Mouse (Mus musculus): Measurements from ENCODE around the gene Tomm40l. TPM values are rescaled to one million over a fixed set of nuclear protein-coding genes. Genes with fewer than 3 reads are reported as not detected.

Tomm40l gene
- polyA plus RNA-seq, 1 experiment: 51.8 TPM

GRCm38 (mm10) chr1:171172779-171173178, 49.5 kb downstream of the Tomm40l start:
- Histone ChIP-seq H3K27me3 (replicated peaks; ENCODE audit: control insufficient read depth, insufficient read depth, low read length) (no peaks in the 10 kb centered on the region), H3K36me3 (ENCODE audit: control insufficient read depth, insufficient read depth, low read length) (no peaks in the 10 kb centered on the region), H3K4me1 (ENCODE audit: control insufficient read depth, insufficient read depth, low read length) (peaks cover 2% of the 10 kb centered on the region; the same call in 1 of the 2 replicates), H3K4me3 (ENCODE audit: insufficient read depth, low read depth, low read length) (no peak overlapping the region), H3K27ac (ENCODE audit: insufficient read depth, low read depth, low read length) (no peak overlapping the region)
- no peak for TF ChIP-seq POLR2A (IDR thresholded peaks at IDR 0.05; ENCODE audit: low read depth, low read length)
- no peak for TF ChIP-seq CTCF (conservative IDR thresholded peaks at IDR 0.05; ENCODE audit: insufficient read depth, insufficient read length, low read depth, low read length)
- DNase-seq: no peak
- WGBS: 98% methylated on average over 8 of the region's 8 CpGs

GRCm38 (mm10) chr1:171171138-171171537, 51.2 kb downstream of the Tomm40l start:
- no peaks in the 10 kb centered on the region for H3K27me3 ChIP-seq (replicated peaks; ENCODE audit: control insufficient read depth, insufficient read depth, low read length)
- no peaks in the 10 kb centered on the region for H3K36me3 ChIP-seq (ENCODE audit: control insufficient read depth, insufficient read depth, low read length)
- no peak overlapping the region for H3K4me3 ChIP-seq (ENCODE audit: insufficient read depth, low read depth, low read length)
- 0 out of 2 replicates have a peak, but pooled peaks cover 2% of the 10 kb centered on the region for H3K4me1 ChIP-seq (ENCODE audit: control insufficient read depth, insufficient read depth, low read length)
- H3K27ac ChIP-seq (ENCODE audit: insufficient read depth, low read depth, low read length): peak overlapping the region; percentile 86; the same call in 1 of the 2 replicates
- TF ChIP-seq CTCF (conservative IDR thresholded peaks at IDR 0.05; ENCODE audit: insufficient read depth, insufficient read length, low read depth, low read length): no peak
- no peak for TF ChIP-seq POLR2A (IDR thresholded peaks at IDR 0.05; ENCODE audit: low read depth, low read length)
- 27% methylated on average over 3 of the region's 3 CpGs for WGBS
- peak; percentile 65 for DNase-seq

- Histone ChIP-seq H3K36me3 (ENCODE audit: control insufficient read depth, insufficient read depth, low read length) (no peaks in the 10 kb centered on the region), H3K4me3 (ENCODE audit: insufficient read depth, low read depth, low read length) (no peak overlapping the region), H3K27ac (ENCODE audit: insufficient read depth, low read depth, low read length) (no peak overlapping the region), H3K27me3 (replicated peaks; ENCODE audit: control insufficient read depth, insufficient read depth, low read length) (no peaks in the 10 kb centered on the region), H3K4me1 (ENCODE audit: control insufficient read depth, insufficient read depth, low read length) (0 out of 2 replicates have a peak, but pooled peaks cover 2% of the 10 kb centered on the region)
- 51% methylated on average over 3 of the region's 3 CpGs for WGBS
- no peak for TF ChIP-seq CTCF (conservative IDR thresholded peaks at IDR 0.05; ENCODE audit: insufficient read depth, insufficient read length, low read depth, low read length)
- TF ChIP-seq POLR2A (IDR thresholded peaks at IDR 0.05; ENCODE audit: low read depth, low read length): no peak
- no peak for DNase-seq
Observed at GRCm38 (mm10) chr1:171169913-171170312, 52.4 kb downstream of the Tomm40l start.

DNA sequence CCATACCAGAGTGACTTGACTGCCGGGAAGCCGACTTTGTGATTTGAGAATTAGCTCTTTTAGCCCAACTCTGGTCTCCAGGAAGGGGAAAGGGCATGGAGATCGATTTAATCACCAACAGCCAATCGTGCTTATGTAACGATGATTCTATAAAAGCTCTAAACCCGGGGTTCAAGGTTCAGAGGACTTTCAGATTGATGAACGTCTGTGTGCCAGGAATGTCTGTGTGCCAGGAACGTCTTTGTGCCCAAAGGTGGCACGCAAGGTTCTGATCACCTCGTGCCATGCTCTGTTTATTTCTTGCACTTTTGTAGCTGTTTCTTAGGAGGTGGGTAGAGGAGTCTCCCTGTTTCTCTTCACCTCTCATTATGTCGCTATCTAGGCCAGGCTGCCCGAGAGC, 53.4 kb downstream of the Tomm40l start:
- Histone ChIP-seq H3K4me3 (ENCODE audit: insufficient read depth, low read depth, low read length) (no peak overlapping the region), H3K27ac (ENCODE audit: insufficient read depth, low read depth, low read length) (no peak overlapping the region), H3K27me3 (replicated peaks; ENCODE audit: control insufficient read depth, insufficient read depth, low read length) (no peaks in the 10 kb centered on the region), H3K4me1 (ENCODE audit: control insufficient read depth, insufficient read depth, low read length) (0 out of 2 replicates have a peak, but pooled peaks cover 2% of the 10 kb centered on the region), H3K36me3 (ENCODE audit: control insufficient read depth, insufficient read depth, low read length) (no peaks in the 10 kb centered on the region)
- 69% methylated on average over 12 of the region's 12 CpGs for WGBS
- DNase-seq: peak; percentile 71
- TF ChIP-seq POLR2A (IDR thresholded peaks at IDR 0.05; ENCODE audit: low read depth, low read length) (no peak), CTCF (conservative IDR thresholded peaks at IDR 0.05; ENCODE audit: insufficient read depth, insufficient read length, low read depth, low read length) (no peak)

Other genes with a start within 250 kb of the Tomm40l start
- gene Fcgr2b, start 246.0 kb downstream of the Tomm40l start, polyA plus RNA-seq (2012; rRNA removed): 61.7 and 64.6 TPM in 2 replicates
- gene Fcgr4, start 203.6 kb downstream of the Tomm40l start, polyA plus RNA-seq (2012; rRNA removed): 3.3 and 3.7 TPM in 2 replicates
- 4.8 and 6.4 TPM in 2 replicates for gene Fcgr3, start 157.6 kb downstream of the Tomm40l start, polyA plus RNA-seq (2012; rRNA removed)
- gene Cfap126, start 108.6 kb downstream of the Tomm40l start, polyA plus RNA-seq (2012; rRNA removed): 15.6 and 16.7 TPM in 2 replicates
- gene Sdhc, start 71.9 kb downstream of the Tomm40l start, polyA plus RNA-seq (2012; rRNA removed): 814 and 951 TPM in 2 replicates
- 3.5 and 7.7 TPM in 2 replicates for gene Mpz, start 71.8 kb downstream of the Tomm40l start, polyA plus RNA-seq (2012; rRNA removed)
- gene Pcp4l1, start 26.2 kb downstream of the Tomm40l start, polyA plus RNA-seq (2012; rRNA removed): 11.2 and 12.8 TPM in 2 replicates
- gene Nr1i3, start 8.5 kb downstream of the Tomm40l start, polyA plus RNA-seq (2012; rRNA removed): 0.48 and 0.67 TPM in 2 replicates
- 19.8 and 20.8 TPM in 2 replicates for gene Apoa2, start 2.5 kb upstream of the Tomm40l start, polyA plus RNA-seq (2012; rRNA removed)
- 35.8 and 46.8 TPM in 2 replicates for gene Fcer1g, start 11.9 kb upstream of the Tomm40l start, polyA plus RNA-seq (2012; rRNA removed)
- 1.2 and 1.5 TPM in 2 replicates for gene Adamts4, start 27.9 kb upstream of the Tomm40l start, polyA plus RNA-seq (2012; rRNA removed)
- 374 and 559 TPM in 2 replicates for gene Ndufs2, start 28.9 kb upstream of the Tomm40l start, polyA plus RNA-seq (2012; rRNA removed)
- 58.9 and 67.7 TPM in 2 replicates for gene B4galt3, start 47.8 kb upstream of the Tomm40l start, polyA plus RNA-seq (2012; rRNA removed)
- gene Ppox, start 58.7 kb upstream of the Tomm40l start, polyA plus RNA-seq (2012; rRNA removed): 51.5 and 63.2 TPM in 2 replicates
- 47.8 and 53.4 TPM in 2 replicates for gene Usp21, start 65.5 kb upstream of the Tomm40l start, polyA plus RNA-seq (2012; rRNA removed)
- 43.1 and 59.5 TPM in 2 replicates for gene Ufc1, start 72.5 kb upstream of the Tomm40l start, polyA plus RNA-seq (2012; rRNA removed)
- 46.7 and 48.6 TPM in 2 replicates for gene Dedd, start 106.6 kb upstream of the Tomm40l start, polyA plus RNA-seq (2012; rRNA removed)
- gene Nit1, start 123.1 kb upstream of the Tomm40l start, polyA plus RNA-seq (2012; rRNA removed): 207 and 209 TPM in 2 replicates
- 17.1 and 37.0 TPM in 2 replicates for gene Pfdn2, start 123.2 kb upstream of the Tomm40l start, polyA plus RNA-seq (2012; rRNA removed)
- 6.9 and 7.1 TPM in 2 replicates for gene Klhdc9, start 138.3 kb upstream of the Tomm40l start, polyA plus RNA-seq (2012; rRNA removed)
- gene Nectin4, start 147.6 kb upstream of the Tomm40l start, polyA plus RNA-seq (2012; rRNA removed): 2.3 TPM in 2 replicates
- 1.6 and 4.8 TPM in 2 replicates for gene Arhgap30, start 166.4 kb upstream of the Tomm40l start, polyA plus RNA-seq (2012; rRNA removed)
- gene Usf1, start 188.8 kb upstream of the Tomm40l start, polyA plus RNA-seq (2012; rRNA removed): 56.8 and 59.0 TPM in 2 replicates
- 77.3 and 79.7 TPM in 2 replicates for gene Tstd1, start 196.4 kb upstream of the Tomm40l start, polyA plus RNA-seq (2012; rRNA removed)
- 88.7 and 106 TPM in 2 replicates for gene F11r, start 215.0 kb upstream of the Tomm40l start, polyA plus RNA-seq (2012; rRNA removed)

Data from kidney, adult 2 months (tissue).